Mouse (Mus musculus) hindbrain, postnatal 0 days (tissue): ENCODE measurements around the gene Zfp710. TPM values are rescaled to one million over a fixed set of nuclear protein-coding genes. Genes with fewer than 3 reads are reported as not detected.
A peak's percentile ranks its signal among the peaks of the same experiment; 100 is the strongest.

Experiments
- ATAC-seq: fragments of 200-750 bp; cut with Nextera tagmentation; 2 replicates; pipeline ENCODE4 v1.8.0; 2017; ENCODE audit warnings: mild to moderate bottlenecking, moderate TSS enrichment, moderate library complexity
- DNase-seq: peaks from one replicate; pipeline ENCODE4 v3.0.0-alpha.2; 2015; ENCODE audit warnings: low spot score
- H3K27ac ChIP-seq: fragments of 300-500 bp; sonication (generic); 2 replicates; pipeline ENCODE4 v1.5.1; 2014; ENCODE audit warnings: mild to moderate bottlenecking
- H3K27me3 ChIP-seq: fragments of 300-500 bp; sonication (generic); 2 replicates; pipeline ENCODE4 v1.6.1; 2014; ENCODE audit warnings: low read length, mixed read lengths; ENCODE audit not compliant: insufficient read depth
- H3K36me3 ChIP-seq: fragments of 300-500 bp; sonication (generic); 2 replicates; pipeline ENCODE4 v1.6.1; 2014; ENCODE audit warnings: low read length, mixed read lengths; ENCODE audit not compliant: insufficient read depth
- H3K4me1 ChIP-seq: fragments of 300-500 bp; sonication (generic); 2 replicates; pipeline ENCODE4 v1.6.1; 2014; ENCODE audit warnings: antibody characterized with exemption, low read length, mixed read lengths; ENCODE audit not compliant: insufficient read depth
- H3K4me2 ChIP-seq: fragments of 300-500 bp; sonication (generic); 2 replicates; pipeline ENCODE4 v1.6.1; 2014; ENCODE audit warnings: low read depth, mild to moderate bottlenecking, low read length, moderate library complexity, mixed read lengths
- H3K4me3 ChIP-seq: fragments of 300-500 bp; sonication (generic); 2 replicates; pipeline ENCODE4 v1.5.1; 2014; ENCODE audit warnings: low read length
- H3K9ac ChIP-seq: fragments of 300-500 bp; sonication (generic); replicated peaks from 2 replicates; pipeline ENCODE4 v1.6.1; 2014; ENCODE audit warnings: mild to moderate bottlenecking, low read length, moderate library complexity, mixed read lengths
- H3K9me3 ChIP-seq: fragments of 300-500 bp; sonication (generic); 2 replicates; pipeline ENCODE4 v1.6.1; 2016; ENCODE audit warnings: low read length, mixed read lengths
- CTCF ChIP-seq: IDR thresholded peaks from 2 replicates; pipeline ENCODE4 v1.5.1; 2016; ENCODE audit warnings: antibody characterized with exemption, control low read depth, low read depth
- WGBS: fragments of 180-500 bp; shearing (Covaris S2); extraction: QIAGEN DNeasy Blood & Tissue Kit; methylation state at CpG from one replicate; pipeline ENCODE4 v1.1.7; 2014; 5-methylcytosine and 5-hydroxymethylcytosine counted together
- polyA plus RNA-seq: library from polyadenylated mRNA; unstranded; fragments of >200 nt; fragmentation: Nextera tagmentation; extraction: Ambion mirVana; gene quantifications from 2 replicates; pipeline ENCODE4 v1.2.1, GENCODE M21; 2015
- total RNA-seq: library from RNA; depleted of rRNA; stranded (reverse); fragments of >200 nt; gene quantifications from 2 replicates; pipeline ENCODE4 v1.2.3, GENCODE M21; 2014

Gene Zfp710
- total and polyA plus RNA-seq, 2 experiments from 2014 or later, result 10.3 to 25.8 TPM

GRCm38 (mm10) chr7:80018506-80019452 lies 5.8 kb upstream of the Zfp710 start:
- no peak overlapping the region for H3K4me2 ChIP-seq
- H3K36me3 ChIP-seq, result no peaks in the 10 kb centered on the region
- no peak overlapping the region for H3K27ac ChIP-seq
- H3K4me3 ChIP-seq, result no peak overlapping the region
- ATAC-seq (no peak), DNase-seq (no peak)
- H3K4me1 ChIP-seq, result no peaks in the 10 kb centered on the region
- TF ChIP-seq CTCF, result no peak
- no peaks in the 10 kb centered on the region for H3K27me3 ChIP-seq
- H3K9me3 ChIP-seq, result no peaks in the 10 kb centered on the region
- WGBS, result 90% methylated on average over 16 of the region's 17 CpGs
- no peak overlapping the region for H3K9ac ChIP-seq

- WGBS, result 62% methylated on average over 5 of the region's 5 CpGs
- no peak overlapping the region for H3K4me2 ChIP-seq
- H3K27me3 ChIP-seq, result no peaks in the 10 kb centered on the region
- peaks cover 12% of the 10 kb centered on the region; the same call in 1 of the 2 replicates for H3K4me1 ChIP-seq
- H3K4me3 ChIP-seq, result no peak overlapping the region
- peak; percentile 64 for TF ChIP-seq CTCF
- no peaks in the 10 kb centered on the region for H3K36me3 ChIP-seq
- no peak overlapping the region for H3K9ac ChIP-seq
- no peak for ATAC-seq
- H3K27ac ChIP-seq, result peak overlapping the region; percentile 95; the same call in 1 of the 2 replicates
- peak; percentile 60 for DNase-seq
- H3K9me3 ChIP-seq, result no peaks in the 10 kb centered on the region
These were observed 786 bp upstream of the Zfp710 start for GRCm38 (mm10) chr7:80023621-80024435.

- no peaks in the 10 kb centered on the region for H3K36me3 ChIP-seq
- peak overlapping the region; percentile 95 for H3K27ac ChIP-seq
- WGBS, result under 1% methylated on average over 28 of the region's 28 CpGs
- H3K9me3 ChIP-seq, result no peaks in the 10 kb centered on the region
- H3K4me3 ChIP-seq, result peak overlapping the region; percentile 82
- DNase-seq (peak; percentile 10), ATAC-seq (no peak)
- peak overlapping the region; percentile 93 for H3K9ac ChIP-seq
- peaks cover 12% of the 10 kb centered on the region; the same call in 1 of the 2 replicates for H3K4me1 ChIP-seq
- peak overlapping the region; percentile 90 for H3K4me2 ChIP-seq
- TF ChIP-seq CTCF, result no peak
- no peaks in the 10 kb centered on the region for H3K27me3 ChIP-seq
These were observed 940 bp downstream of the Zfp710 start for GRCm38 (mm10) chr7:80025391-80026117.

- Histone ChIP-seq H3K27ac (peak overlapping the region; percentile 95), H3K9ac (peak overlapping the region; percentile 93), H3K36me3 (no peaks in the 10 kb centered on the region), H3K9me3 (no peaks in the 10 kb centered on the region), H3K27me3 (no peaks in the 10 kb centered on the region), H3K4me2 (peak overlapping the region; percentile 90), H3K4me3 (peak overlapping the region; percentile 82), H3K4me1 (peaks cover 12% of the 10 kb centered on the region; the same call in 1 of the 2 replicates)
- peak; percentile 65 for ATAC-seq
- peak; percentile 78 for DNase-seq
- TF ChIP-seq CTCF, result no peak
- WGBS, result 1% methylated on average over 20 of the region's 59 CpGs
These were observed 1.7 kb downstream of the Zfp710 start for GRCm38 (mm10) chr7:80026118-80026989.

- Histone ChIP-seq H3K4me3 (peak overlapping the region; percentile 82), H3K9ac (peak overlapping the region; percentile 93), H3K4me1 (peaks cover 12% of the 10 kb centered on the region; the same call in 1 of the 2 replicates), H3K27me3 (no peaks in the 10 kb centered on the region), H3K4me2 (peak overlapping the region; percentile 90), H3K27ac (peak overlapping the region; percentile 70), H3K36me3 (no peaks in the 10 kb centered on the region), H3K9me3 (no peaks in the 10 kb centered on the region)
- DNase-seq (peak; percentile 66), ATAC-seq (0 out of 2 replicates have a peak, but pooled peaks have one; percentile 0)
- WGBS, result 1% methylated on average over 49 of the region's 71 CpGs
- no peak for TF ChIP-seq CTCF
These were observed 2.5 kb downstream of the Zfp710 start for GRCm38 (mm10) chr7:80026990-80027635.
